Mouse (Mus musculus): ENCODE results near the gene Pml. TPM values are rescaled to one million over a fixed set of nuclear protein-coding genes. Genes with fewer than 3 reads are reported as not detected.

Gene Pml
- polyA plus RNA-seq, 1 experiment from 2014 or later, result 28.3 TPM

GRCm38 (mm10) chr9:58197781-58198701 lies 51.5 kb downstream of the Pml start:
- H3K4me3 ChIP-seq (ENCODE audit: low read depth, low read length), result peak overlapping the region; percentile 28
- DNase-seq (ENCODE audit: low spot score) (peak; percentile 54), ATAC-seq (replicated peaks; ENCODE audit: low FRiP score) (no peak)
- peak overlapping the region; percentile 43 for H3K4me2 ChIP-seq
- H3K4me1 ChIP-seq (replicated peaks; ENCODE audit: control insufficient read depth, insufficient read depth, low read length), result peaks cover 8% of the 10 kb centered on the region
- H3K27me3 ChIP-seq (replicated peaks; ENCODE audit: control insufficient read depth, insufficient read depth, low read length), result peaks cover 97% of the 10 kb centered on the region
- no peaks in the 10 kb centered on the region for H3K9me3 ChIP-seq (ENCODE audit: control insufficient read depth, low read length)
- no peak overlapping the region for H3K9ac ChIP-seq (ENCODE audit: low read depth, low read length)
- H3K36me3 ChIP-seq (ENCODE audit: control insufficient read depth, insufficient read depth, low read length), result no peaks in the 10 kb centered on the region
- H3K27ac ChIP-seq (ENCODE audit: low read depth, low read length), result no peak overlapping the region
- WGBS, result 3% methylated on average over 58 of the region's 58 CpGs

DNA sequence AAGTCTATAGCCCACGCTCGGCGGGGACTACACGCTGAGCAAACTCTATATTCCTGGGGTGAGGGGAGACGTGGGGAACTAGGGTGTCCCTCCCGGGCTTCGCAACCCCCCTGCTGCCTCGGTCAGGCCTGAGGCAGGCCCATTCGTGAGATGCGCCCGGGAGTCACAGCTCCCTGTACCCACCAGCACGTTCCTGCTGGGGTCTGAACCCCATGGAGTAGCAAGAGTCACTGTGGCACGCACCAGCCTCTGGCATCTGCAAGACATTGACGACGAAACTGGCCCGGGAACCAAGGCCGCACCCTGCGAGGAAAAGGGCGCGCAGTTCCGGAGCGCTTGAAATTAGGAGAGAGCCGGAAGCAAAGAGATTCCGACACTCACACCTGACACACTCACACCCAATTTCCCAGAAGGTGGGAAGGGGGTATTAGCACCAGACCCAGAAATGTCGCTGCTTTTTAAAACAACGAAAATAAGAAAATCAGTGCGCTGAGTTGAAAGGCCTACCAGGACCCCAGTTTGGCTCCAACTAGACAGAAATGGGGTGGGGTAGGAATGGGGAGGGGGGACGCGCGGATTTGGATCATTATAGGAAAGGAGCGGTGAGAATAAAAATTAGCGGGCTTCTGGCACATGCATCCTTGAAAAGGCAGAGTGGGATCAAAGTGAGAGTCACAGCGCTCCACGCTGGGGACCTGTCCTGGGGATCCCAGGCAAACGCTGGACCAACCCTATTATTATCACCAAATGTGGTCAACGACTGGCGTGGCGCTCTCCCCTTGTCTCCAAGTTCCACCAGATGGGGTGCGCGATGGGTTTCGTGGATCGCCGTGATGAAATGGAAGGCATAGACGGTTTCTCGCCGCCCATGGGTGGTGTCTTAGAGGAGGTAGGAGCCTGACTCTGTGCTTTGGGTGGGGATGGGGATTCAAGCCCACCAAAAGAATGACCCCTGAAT lies 52.7 kb downstream of the Pml start:
- Histone ChIP-seq H3K36me3 (ENCODE audit: control insufficient read depth, insufficient read depth, low read length) (no peaks in the 10 kb centered on the region), H3K4me3 (ENCODE audit: low read depth, low read length) (0 out of 2 replicates have a peak overlapping the region, but pooled peaks have one; percentile 6), H3K9ac (ENCODE audit: low read depth, low read length) (no peak overlapping the region), H3K27ac (ENCODE audit: low read depth, low read length) (no peak overlapping the region), H3K4me2 (peak overlapping the region; percentile 39), H3K9me3 (ENCODE audit: control insufficient read depth, low read length) (no peaks in the 10 kb centered on the region), H3K4me1 (replicated peaks; ENCODE audit: control insufficient read depth, insufficient read depth, low read length) (peaks cover 8% of the 10 kb centered on the region), H3K27me3 (replicated peaks; ENCODE audit: control insufficient read depth, insufficient read depth, low read length) (peaks cover 85% of the 10 kb centered on the region)
- DNase-seq (ENCODE audit: low spot score) (no peak), ATAC-seq (replicated peaks; ENCODE audit: low FRiP score) (no peak)
- WGBS, result 4% methylated on average over 46 of the region's 46 CpGs

- H3K36me3 ChIP-seq (ENCODE audit: control insufficient read depth, insufficient read depth, low read length), result no peaks in the 10 kb centered on the region
- H3K9me3 ChIP-seq (ENCODE audit: control insufficient read depth, low read length), result no peaks in the 10 kb centered on the region
- no peak overlapping the region for H3K27ac ChIP-seq (ENCODE audit: low read depth, low read length)
- DNase-seq (ENCODE audit: low spot score), result no peak
- H3K4me2 ChIP-seq, result peak overlapping the region; percentile 39
- no peak for ATAC-seq (replicated peaks; ENCODE audit: low FRiP score)
- peaks cover 78% of the 10 kb centered on the region for H3K27me3 ChIP-seq (replicated peaks; ENCODE audit: control insufficient read depth, insufficient read depth, low read length)
- WGBS, result 2% methylated on average over 14 of the region's 14 CpGs
- no peak overlapping the region for H3K4me3 ChIP-seq (ENCODE audit: low read depth, low read length)
- peaks cover 8% of the 10 kb centered on the region for H3K4me1 ChIP-seq (replicated peaks; ENCODE audit: control insufficient read depth, insufficient read depth, low read length)
- no peak overlapping the region for H3K9ac ChIP-seq (ENCODE audit: low read depth, low read length)
Measured at GRCm38 (mm10) chr9:58196141-58196540, 53.4 kb downstream of the Pml start.

- Histone ChIP-seq H3K4me2 (no peak overlapping the region), H3K27me3 (replicated peaks; ENCODE audit: control insufficient read depth, insufficient read depth, low read length) (peaks cover 73% of the 10 kb centered on the region), H3K4me3 (ENCODE audit: low read depth, low read length) (no peak overlapping the region), H3K9me3 (ENCODE audit: control insufficient read depth, low read length) (no peaks in the 10 kb centered on the region), H3K9ac (ENCODE audit: low read depth, low read length) (no peak overlapping the region), H3K27ac (ENCODE audit: low read depth, low read length) (no peak overlapping the region), H3K36me3 (ENCODE audit: control insufficient read depth, insufficient read depth, low read length) (no peaks in the 10 kb centered on the region), H3K4me1 (replicated peaks; ENCODE audit: control insufficient read depth, insufficient read depth, low read length) (peaks cover 8% of the 10 kb centered on the region)
- no peak for DNase-seq (ENCODE audit: low spot score)
- ATAC-seq (replicated peaks; ENCODE audit: low FRiP score), result no peak
- 13% methylated on average over 1 of the region's 1 CpGs for WGBS
Measured at GRCm38 (mm10) chr9:58195671-58196070, 53.9 kb downstream of the Pml start.

- WGBS, result 58% methylated on average over 9 of the region's 9 CpGs
- no peaks in the 10 kb centered on the region for H3K36me3 ChIP-seq (ENCODE audit: control insufficient read depth, insufficient read depth, low read length)
- no peak for ATAC-seq (replicated peaks; ENCODE audit: low FRiP score)
- no peak overlapping the region for H3K9ac ChIP-seq (ENCODE audit: low read depth, low read length)
- DNase-seq (ENCODE audit: low spot score), result no peak
- H3K9me3 ChIP-seq (ENCODE audit: control insufficient read depth, low read length), result no peaks in the 10 kb centered on the region
- peaks cover 8% of the 10 kb centered on the region for H3K4me1 ChIP-seq (replicated peaks; ENCODE audit: control insufficient read depth, insufficient read depth, low read length)
- H3K4me3 ChIP-seq (ENCODE audit: low read depth, low read length), result no peak overlapping the region
- H3K27me3 ChIP-seq (replicated peaks; ENCODE audit: control insufficient read depth, insufficient read depth, low read length), result peaks cover 58% of the 10 kb centered on the region
- H3K27ac ChIP-seq (ENCODE audit: low read depth, low read length), result no peak overlapping the region
- H3K4me2 ChIP-seq, result no peak overlapping the region
Measured at GRCm38 (mm10) chr9:58194222-58194621, 55.4 kb downstream of the Pml start.

GRCm38 (mm10) chr9:58184456-58184855 lies 65.1 kb downstream of the Pml start:
- H3K36me3 ChIP-seq (ENCODE audit: control insufficient read depth, insufficient read depth, low read length), result no peaks in the 10 kb centered on the region
- WGBS, result 76% methylated on average over 6 of the region's 6 CpGs
- H3K9me3 ChIP-seq (ENCODE audit: control insufficient read depth, low read length), result no peaks in the 10 kb centered on the region
- no peak overlapping the region for H3K9ac ChIP-seq (ENCODE audit: low read depth, low read length)
- H3K27me3 ChIP-seq (replicated peaks; ENCODE audit: control insufficient read depth, insufficient read depth, low read length), result no peaks in the 10 kb centered on the region; the same call in 1 of the 2 replicates
- H3K27ac ChIP-seq (ENCODE audit: low read depth, low read length), result no peak overlapping the region
- no peak for DNase-seq (ENCODE audit: low spot score)
- no peak for ATAC-seq (replicated peaks; ENCODE audit: low FRiP score)
- no peak overlapping the region for H3K4me2 ChIP-seq
- H3K4me3 ChIP-seq (ENCODE audit: low read depth, low read length), result no peak overlapping the region
- no peaks in the 10 kb centered on the region for H3K4me1 ChIP-seq (replicated peaks; ENCODE audit: control insufficient read depth, insufficient read depth, low read length)

GRCm38 (mm10) chr9:58179390-58179789 lies 70.2 kb downstream of the Pml start:
- no peak for ATAC-seq (replicated peaks; ENCODE audit: low FRiP score)
- no peak for DNase-seq (ENCODE audit: low spot score)
- H3K9me3 ChIP-seq (ENCODE audit: control insufficient read depth, low read length), result no peaks in the 10 kb centered on the region
- H3K4me3 ChIP-seq (ENCODE audit: low read depth, low read length), result no peak overlapping the region
- H3K36me3 ChIP-seq (ENCODE audit: control insufficient read depth, insufficient read depth, low read length), result no peaks in the 10 kb centered on the region
- H3K4me1 ChIP-seq (replicated peaks; ENCODE audit: control insufficient read depth, insufficient read depth, low read length), result no peaks in the 10 kb centered on the region
- H3K4me2 ChIP-seq, result no peak overlapping the region
- no peak overlapping the region for H3K27ac ChIP-seq (ENCODE audit: low read depth, low read length)
- H3K9ac ChIP-seq (ENCODE audit: low read depth, low read length), result no peak overlapping the region
- 80% methylated on average over 2 of the region's 2 CpGs for WGBS
- H3K27me3 ChIP-seq (replicated peaks; ENCODE audit: control insufficient read depth, insufficient read depth, low read length), result 0 out of 2 replicates have a peak, but pooled peaks cover 3% of the 10 kb centered on the region

GRCm38 (mm10) chr9:58177165-58177564 lies 72.4 kb downstream of the Pml start:
- 75% methylated on average over 4 of the region's 4 CpGs for WGBS
- Histone ChIP-seq H3K9me3 (ENCODE audit: control insufficient read depth, low read length) (no peaks in the 10 kb centered on the region), H3K4me3 (ENCODE audit: low read depth, low read length) (no peak overlapping the region)

More at GRCm38 (mm10) chr9:58177165-58177564, 72.4 kb downstream of the Pml start:
- Histone ChIP-seq H3K27me3 (replicated peaks; ENCODE audit: control insufficient read depth, insufficient read depth, low read length) (0 out of 2 replicates have a peak, but pooled peaks cover 3% of the 10 kb centered on the region), H3K4me2 (no peak overlapping the region), H3K9ac (ENCODE audit: low read depth, low read length) (no peak overlapping the region), H3K4me1 (replicated peaks; ENCODE audit: control insufficient read depth, insufficient read depth, low read length) (no peaks in the 10 kb centered on the region), H3K27ac (ENCODE audit: low read depth, low read length) (no peak overlapping the region), H3K36me3 (ENCODE audit: control insufficient read depth, insufficient read depth, low read length) (no peaks in the 10 kb centered on the region)
- ATAC-seq (replicated peaks; ENCODE audit: low FRiP score) (no peak), DNase-seq (ENCODE audit: low spot score) (no peak)

Measured in liver, embryonic 11.5 days (tissue).